Mouse (Mus musculus) midbrain, embryonic 15.5 days (tissue): ENCODE results near the gene Igsf3. TPM values are rescaled to one million over a fixed set of nuclear protein-coding genes. Genes with fewer than 3 reads are reported as not detected.

ENCODE experiments used
- ATAC-seq: fragments of 200-750 bp; cut with Nextera tagmentation; replicated peaks from 2 replicates; pipeline ENCODE4 v1.8.0; 2017; ENCODE audit warnings: moderate TSS enrichment
- H3K27ac ChIP-seq: fragments of 300-500 bp; sonication (generic); 2 replicates; pipeline ENCODE4 v1.5.1; 2015; ENCODE audit warnings: mild to moderate bottlenecking, inconsistent platforms
- H3K27me3 ChIP-seq: fragments of 300-500 bp; sonication (generic); replicated peaks from 2 replicates; pipeline ENCODE4 v1.6.1; 2015; ENCODE audit warnings: inconsistent platforms
- H3K36me3 ChIP-seq: fragments of 300-500 bp; sonication (generic); replicated peaks from 2 replicates; pipeline ENCODE4 v1.6.1; 2015; ENCODE audit warnings: inconsistent platforms
- H3K4me1 ChIP-seq: fragments of 300-500 bp; sonication (generic); 2 replicates; pipeline ENCODE4 v1.6.1; 2015; ENCODE audit warnings: inconsistent platforms
- H3K4me2 ChIP-seq: fragments of 300-500 bp; sonication (generic); 2 replicates; pipeline ENCODE4 v1.6.1; 2015; ENCODE audit warnings: inconsistent platforms, mild to moderate bottlenecking, moderate library complexity
- H3K4me3 ChIP-seq: fragments of 300-500 bp; sonication (generic); 2 replicates; pipeline ENCODE4 v1.5.1; 2015; ENCODE audit warnings: mild to moderate bottlenecking, inconsistent platforms
- H3K9ac ChIP-seq: fragments of 300-500 bp; sonication (generic); 2 replicates; pipeline ENCODE4 v1.6.1; 2015; ENCODE audit warnings: mild to moderate bottlenecking, inconsistent platforms
- H3K9me3 ChIP-seq: fragments of 300-500 bp; sonication (generic); 2 replicates; pipeline ENCODE4 v1.6.1; 2016; ENCODE audit warnings: inconsistent platforms
- WGBS: fragments of 180-500 bp; shearing (Covaris S2); methylation state at CpG from one replicate; pipeline ENCODE4 v1.1.7; 2015; ENCODE audit warnings: mixed read lengths; 5-methylcytosine and 5-hydroxymethylcytosine counted together
- polyA plus RNA-seq: library from polyadenylated mRNA; unstranded; fragments of >200 nt; fragmentation: Nextera tagmentation; extraction: Ambion mirVana; gene quantifications from 2 replicates; pipeline ENCODE4 v1.2.1, GENCODE M21; 2015

Gene Igsf3
- polyA plus RNA-seq, 1 experiment from 2014 or later, result 104 TPM

DNA sequence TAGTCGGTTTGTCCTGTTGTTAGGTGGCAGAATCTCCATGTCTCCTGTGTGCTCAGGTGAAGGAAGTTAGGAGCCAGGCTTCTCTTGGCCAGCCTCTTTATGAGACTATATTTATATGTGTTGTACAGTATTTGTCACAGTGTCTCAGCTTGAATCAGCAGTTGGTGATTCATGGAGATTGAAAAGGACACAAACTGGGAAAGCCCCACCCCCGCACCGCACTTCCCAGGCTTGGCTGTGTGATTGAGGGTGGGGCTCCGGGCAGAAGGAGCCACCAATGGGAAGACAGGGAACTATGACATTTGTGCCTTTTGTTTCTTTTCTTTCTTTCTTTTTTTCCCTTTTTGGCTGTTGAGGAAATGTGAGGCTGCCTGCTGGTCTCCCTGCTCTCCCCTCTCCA, 2.9 kb downstream of the Igsf3 start:
- Histone ChIP-seq H3K27me3 (no peaks in the 10 kb centered on the region), H3K4me2 (peak overlapping the region; percentile 68), H3K9ac (peak overlapping the region; percentile 26), H3K9me3 (no peaks in the 10 kb centered on the region), H3K4me3 (peak overlapping the region; percentile 82), H3K4me1 (peaks cover 71% of the 10 kb centered on the region), H3K36me3 (no peaks in the 10 kb centered on the region), H3K27ac (0 out of 2 replicates have a peak overlapping the region, but pooled peaks have one; percentile 2)
- WGBS, result 11% methylated on average over 4 of the region's 4 CpGs
- ATAC-seq, result no peak

GRCm38 (mm10) chr3:101381691-101382090, 4.8 kb downstream of the Igsf3 start:
- H3K4me3 ChIP-seq, result peak overlapping the region; percentile 82
- H3K4me1 ChIP-seq, result peaks cover 73% of the 10 kb centered on the region

DNA sequence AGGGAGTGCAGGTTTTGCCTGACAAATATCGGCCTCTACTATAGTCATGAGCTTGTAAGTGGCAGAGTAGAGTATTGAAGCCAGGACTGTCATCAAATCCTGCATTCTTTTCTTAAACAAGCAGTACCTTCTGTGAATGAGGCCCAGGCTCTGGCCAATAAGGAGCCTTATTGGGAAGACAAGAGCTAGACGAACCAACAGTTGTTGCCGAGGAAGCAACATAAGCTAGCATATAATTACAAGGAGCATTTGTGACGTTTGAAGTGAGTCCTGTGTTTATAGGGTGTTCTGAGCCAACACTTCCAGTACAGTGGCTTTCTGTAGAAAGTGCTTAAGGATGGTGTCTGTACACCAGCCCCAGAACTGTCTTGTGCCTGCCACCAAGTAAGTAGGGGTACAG, 5.9 kb downstream of the Igsf3 start:
- 37% methylated on average over 4 of the region's 4 CpGs for WGBS
- Histone ChIP-seq H3K36me3 (no peaks in the 10 kb centered on the region), H3K9me3 (no peaks in the 10 kb centered on the region), H3K27ac (no peak overlapping the region), H3K27me3 (no peaks in the 10 kb centered on the region), H3K4me1 (peaks cover 78% of the 10 kb centered on the region), H3K9ac (no peak overlapping the region), H3K4me3 (no peak overlapping the region), H3K4me2 (peak overlapping the region; percentile 68)
- no peak for ATAC-seq

More at GRCm38 (mm10) chr3:101381691-101382090, 4.8 kb downstream of the Igsf3 start:
- Histone ChIP-seq H3K27ac (no peak overlapping the region), H3K27me3 (no peaks in the 10 kb centered on the region), H3K9ac (0 out of 2 replicates have a peak overlapping the region, but pooled peaks have one; percentile 3), H3K4me2 (peak overlapping the region; percentile 68), H3K9me3 (no peaks in the 10 kb centered on the region), H3K36me3 (no peaks in the 10 kb centered on the region)
- WGBS, result 83% methylated on average over 5 of the region's 5 CpGs
- no peak for ATAC-seq

- Histone ChIP-seq H3K4me1 (peaks cover 81% of the 10 kb centered on the region), H3K27me3 (no peaks in the 10 kb centered on the region), H3K27ac (no peak overlapping the region), H3K36me3 (no peaks in the 10 kb centered on the region), H3K9me3 (no peaks in the 10 kb centered on the region), H3K9ac (no peak overlapping the region), H3K4me3 (no peak overlapping the region), H3K4me2 (no peak overlapping the region)
- no peak for ATAC-seq
- WGBS, result 54% methylated on average over 8 of the region's 8 CpGs
Observed at GRCm38 (mm10) chr3:101386430-101387016, 9.6 kb downstream of the Igsf3 start.

DNA sequence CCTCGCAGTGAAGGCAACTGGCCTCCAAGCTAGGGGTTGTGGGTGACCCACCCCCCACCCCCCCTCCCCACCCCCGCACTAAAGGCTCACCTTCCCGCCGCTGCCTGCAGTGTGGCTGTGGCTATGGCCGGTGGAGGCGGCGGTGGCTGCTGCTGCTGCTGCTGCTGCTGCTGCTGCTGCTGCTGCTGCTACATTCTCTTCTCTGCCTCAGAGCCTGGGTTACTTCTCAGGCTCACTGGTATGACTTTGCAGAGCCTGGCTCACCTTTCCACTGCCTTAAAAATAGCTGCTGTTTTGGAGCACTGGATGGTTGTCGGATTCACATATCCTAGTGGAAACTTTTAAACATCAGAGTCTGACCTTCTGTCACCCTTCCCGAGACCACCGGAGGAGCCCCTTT, 11.0 kb downstream of the Igsf3 start:
- H3K9ac ChIP-seq, result no peak overlapping the region
- no peaks in the 10 kb centered on the region for H3K27me3 ChIP-seq
- no peak overlapping the region for H3K4me3 ChIP-seq
- peak overlapping the region; percentile 24 for H3K4me2 ChIP-seq
- no peak for ATAC-seq
- 10% methylated on average over 8 of the region's 10 CpGs for WGBS
- H3K4me1 ChIP-seq, result peaks cover 72% of the 10 kb centered on the region
- H3K27ac ChIP-seq, result no peak overlapping the region
- no peaks in the 10 kb centered on the region for H3K36me3 ChIP-seq
- no peaks in the 10 kb centered on the region for H3K9me3 ChIP-seq

DNA sequence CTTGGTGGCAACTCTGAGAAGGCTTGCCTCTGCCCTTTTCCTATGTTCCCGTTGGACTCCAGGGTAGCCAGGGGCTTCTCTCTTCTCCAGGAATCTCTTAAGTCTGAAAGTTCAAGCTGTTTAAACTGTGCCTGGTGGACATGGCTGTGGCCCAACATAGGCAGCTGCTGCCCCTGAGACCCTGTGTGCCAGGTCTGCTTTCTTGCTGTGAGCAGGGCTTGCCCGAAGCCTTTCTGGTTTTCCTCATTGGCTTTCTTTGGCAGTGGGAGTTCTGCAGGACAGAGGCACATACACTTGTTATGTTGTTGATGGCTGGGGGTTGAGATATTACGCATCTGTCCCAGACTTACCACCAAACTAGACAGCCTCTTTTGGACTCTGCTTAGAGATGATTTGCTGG, 12.7 kb downstream of the Igsf3 start:
- Histone ChIP-seq H3K9ac (no peak overlapping the region), H3K27ac (no peak overlapping the region; the same call in 1 of the 2 replicates), H3K36me3 (no peaks in the 10 kb centered on the region), H3K4me2 (no peak overlapping the region), H3K4me1 (peaks cover 72% of the 10 kb centered on the region), H3K9me3 (no peaks in the 10 kb centered on the region), H3K4me3 (no peak overlapping the region), H3K27me3 (no peaks in the 10 kb centered on the region)
- 82% methylated on average over 3 of the region's 3 CpGs for WGBS
- no peak for ATAC-seq

DNA sequence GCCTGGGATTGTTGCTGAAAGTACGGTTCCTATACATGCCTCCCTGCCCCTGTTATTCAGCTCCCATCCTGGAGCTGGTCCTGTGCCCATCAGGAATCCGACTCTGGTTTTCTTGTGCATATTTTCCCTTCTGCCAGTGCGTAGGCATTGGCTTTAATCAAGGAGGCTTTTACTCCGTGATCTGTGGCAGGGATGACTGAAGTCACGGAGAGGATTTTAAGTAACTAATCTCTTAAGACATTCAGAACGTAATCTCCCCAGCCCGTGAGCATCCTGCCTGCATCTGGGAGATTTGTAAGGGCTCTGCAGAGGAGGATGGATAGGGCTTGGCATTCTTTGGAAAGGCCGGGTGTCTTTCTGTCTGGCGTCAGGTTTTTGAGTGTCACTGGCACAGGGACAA, 13.6 kb downstream of the Igsf3 start:
- no peak overlapping the region for H3K4me3 ChIP-seq
- no peaks in the 10 kb centered on the region for H3K27me3 ChIP-seq
- H3K4me2 ChIP-seq, result 0 out of 2 replicates have a peak overlapping the region, but pooled peaks have one; percentile 8
- ATAC-seq, result no peak
- no peak overlapping the region for H3K9ac ChIP-seq
- 19% methylated on average over 9 of the region's 9 CpGs for WGBS
- no peaks in the 10 kb centered on the region for H3K36me3 ChIP-seq
- peak overlapping the region; percentile 19; the same call in 1 of the 2 replicates for H3K27ac ChIP-seq
- H3K9me3 ChIP-seq, result no peaks in the 10 kb centered on the region
- H3K4me1 ChIP-seq, result peaks cover 76% of the 10 kb centered on the region

- Histone ChIP-seq H3K4me3 (no peak overlapping the region), H3K9me3 (no peaks in the 10 kb centered on the region), H3K36me3 (no peaks in the 10 kb centered on the region), H3K9ac (no peak overlapping the region), H3K27ac (no peak overlapping the region), H3K4me1 (peaks cover 87% of the 10 kb centered on the region), H3K4me2 (no peak overlapping the region), H3K27me3 (no peaks in the 10 kb centered on the region)
- no peak for ATAC-seq
- WGBS, result 96% methylated on average over 6 of the region's 6 CpGs
Observed at GRCm38 (mm10) chr3:101391991-101392390, 15.1 kb downstream of the Igsf3 start.

GRCm38 (mm10) chr3:101393103-101393644, 16.3 kb downstream of the Igsf3 start:
- 85% methylated on average over 6 of the region's 6 CpGs for WGBS
- ATAC-seq, result no peak
- peaks cover 90% of the 10 kb centered on the region for H3K4me1 ChIP-seq
- H3K9me3 ChIP-seq, result no peaks in the 10 kb centered on the region
- no peak overlapping the region for H3K4me3 ChIP-seq
- H3K4me2 ChIP-seq, result no peak overlapping the region
- no peaks in the 10 kb centered on the region for H3K36me3 ChIP-seq
- H3K9ac ChIP-seq, result no peak overlapping the region
- H3K27me3 ChIP-seq, result no peaks in the 10 kb centered on the region
- no peak overlapping the region for H3K27ac ChIP-seq

DNA sequence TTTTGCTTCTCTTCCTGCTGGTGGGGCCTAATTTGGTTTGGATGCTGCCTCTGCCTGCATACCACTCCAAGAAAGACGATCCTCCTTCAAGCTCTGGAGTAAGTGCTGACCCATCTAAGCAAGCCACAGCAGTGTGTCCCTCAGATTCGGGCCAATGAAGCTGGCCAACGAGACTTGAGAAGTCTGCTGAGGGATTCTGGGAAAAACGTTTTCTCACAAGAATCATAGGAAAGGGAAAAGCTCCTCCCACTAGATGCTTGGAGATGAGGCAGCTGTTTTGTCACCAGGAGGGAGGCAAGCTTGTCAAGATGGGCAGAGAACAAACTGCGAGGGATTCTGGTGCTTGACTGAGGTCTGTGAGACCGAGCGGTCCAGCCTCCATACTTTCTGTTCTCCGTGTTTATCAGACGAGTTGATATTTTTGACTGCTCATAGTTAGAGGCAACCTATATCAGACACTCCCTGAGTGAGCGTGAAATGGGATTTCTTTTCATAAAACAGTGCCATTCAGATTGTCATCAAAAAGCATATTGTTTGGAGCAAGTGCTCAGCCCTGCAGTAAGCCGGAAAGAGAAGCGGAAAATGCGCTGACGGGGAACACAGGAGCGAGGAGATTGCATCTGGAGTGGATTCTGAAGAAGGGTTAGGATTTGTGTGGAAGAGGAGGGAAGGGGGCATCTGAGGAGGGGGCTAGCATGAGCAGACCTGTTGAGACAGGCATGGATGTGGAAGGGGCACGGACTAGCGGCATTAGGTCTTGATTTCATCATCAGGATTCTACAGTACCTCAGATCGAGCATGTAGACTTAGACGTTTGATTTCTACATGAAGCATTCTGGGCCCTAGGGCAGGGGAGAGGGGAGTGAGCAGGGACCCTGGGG, 17.0 kb downstream of the Igsf3 start:
- Histone ChIP-seq H3K9me3 (no peaks in the 10 kb centered on the region), H3K9ac (no peak overlapping the region), H3K4me2 (peak overlapping the region; percentile 22), H3K27ac (peak overlapping the region; percentile 34; the same call in 1 of the 2 replicates), H3K27me3 (no peaks in the 10 kb centered on the region), H3K36me3 (no peaks in the 10 kb centered on the region), H3K4me1 (peaks cover 90% of the 10 kb centered on the region), H3K4me3 (no peak overlapping the region)
- ATAC-seq, result peak; percentile 32
- WGBS, result 31% methylated on average over 19 of the region's 19 CpGs

DNA sequence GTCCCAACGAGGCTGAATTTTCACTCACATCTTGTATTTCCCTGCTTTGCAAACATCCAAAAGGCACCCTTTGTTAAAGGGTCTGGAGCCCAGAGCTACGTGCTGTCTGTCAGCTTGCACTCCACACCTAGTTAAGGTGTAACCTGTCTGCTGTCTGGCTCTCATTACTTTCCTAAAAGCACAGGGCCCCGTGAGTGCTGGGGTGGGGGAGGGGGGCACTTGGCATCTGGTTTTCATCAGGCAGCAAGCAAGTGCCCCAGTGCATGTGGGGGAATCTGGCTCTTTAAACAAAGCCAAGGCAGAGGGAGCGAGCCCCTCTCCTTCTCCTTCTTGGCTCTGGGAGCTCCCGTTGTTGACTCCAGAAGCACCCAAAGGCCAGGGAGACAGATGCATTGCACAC, 18.5 kb downstream of the Igsf3 start:
- H3K4me3 ChIP-seq, result no peak overlapping the region
- no peak for ATAC-seq
- H3K9ac ChIP-seq, result no peak overlapping the region
- peaks cover 79% of the 10 kb centered on the region for H3K4me1 ChIP-seq
- H3K9me3 ChIP-seq, result no peaks in the 10 kb centered on the region
- no peak overlapping the region for H3K4me2 ChIP-seq
- WGBS, result 45% methylated on average over 5 of the region's 5 CpGs
- H3K36me3 ChIP-seq, result no peaks in the 10 kb centered on the region
- H3K27me3 ChIP-seq, result no peaks in the 10 kb centered on the region
- H3K27ac ChIP-seq, result no peak overlapping the region

DNA sequence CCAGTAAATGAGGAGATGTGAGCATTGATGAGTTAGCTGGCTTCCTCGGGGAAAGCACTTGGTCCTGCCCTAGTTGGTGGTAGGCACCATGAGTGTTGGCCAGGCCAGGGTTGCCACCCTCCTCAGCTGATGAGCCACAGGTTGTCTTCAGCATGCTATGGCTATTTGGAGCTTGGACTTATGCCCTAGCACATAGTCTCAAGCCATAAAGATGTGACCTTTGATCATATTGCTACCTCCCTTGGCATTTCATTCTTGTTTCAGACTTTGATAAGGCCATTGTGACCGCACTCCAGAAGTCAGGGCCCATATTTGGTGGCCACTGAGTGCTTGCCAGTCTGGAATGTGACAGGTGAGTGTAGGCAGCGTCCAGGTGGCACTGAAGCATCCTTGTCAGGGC, 19.2 kb downstream of the Igsf3 start:
- Histone ChIP-seq H3K27ac (no peak overlapping the region), H3K9ac (no peak overlapping the region), H3K4me1 (peaks cover 71% of the 10 kb centered on the region), H3K9me3 (no peaks in the 10 kb centered on the region), H3K27me3 (no peaks in the 10 kb centered on the region), H3K4me3 (no peak overlapping the region), H3K4me2 (no peak overlapping the region), H3K36me3 (no peaks in the 10 kb centered on the region)
- ATAC-seq, result no peak
- 97% methylated on average over 3 of the region's 3 CpGs for WGBS
